Mouse (Mus musculus) kidney, embryonic 14.5 days (tissue): ENCODE results near the gene Snrnp25. TPM values are rescaled to one million over a fixed set of nuclear protein-coding genes. Genes with fewer than 3 reads are reported as not detected.

Experiments used
- ATAC-seq: fragments of 200-750 bp; cut with Nextera tagmentation; 2 replicates; pipeline ENCODE4 v1.8.0; 2017; ENCODE audit warnings: moderate number of reproducible peaks, mild to moderate bottlenecking, moderate TSS enrichment, moderate library complexity; ENCODE audit not compliant: low FRiP score, low TSS enrichment
- H3K27ac ChIP-seq: fragments of 300-500 bp; sonication (generic); 2 replicates; pipeline ENCODE4 v1.5.1; 2014; ENCODE audit warnings: low read depth, mild to moderate bottlenecking, low read length, moderate library complexity, mixed read lengths
- H3K27me3 ChIP-seq: fragments of 300-500 bp; sonication (generic); 2 replicates; pipeline ENCODE4 v1.6.1; 2014; ENCODE audit warnings: mild to moderate bottlenecking, low read length; ENCODE audit not compliant: control insufficient read depth, insufficient read depth
- H3K36me3 ChIP-seq: fragments of 300-500 bp; sonication (generic); 2 replicates; pipeline ENCODE4 v1.6.1; 2014; ENCODE audit warnings: low read length, mixed read lengths; ENCODE audit not compliant: control insufficient read depth, insufficient read depth
- H3K4me1 ChIP-seq: fragments of 300-500 bp; sonication (generic); 2 replicates; pipeline ENCODE4 v1.6.1; 2014; ENCODE audit warnings: low read length, mixed read lengths; ENCODE audit not compliant: control insufficient read depth, insufficient read depth
- H3K4me2 ChIP-seq: fragments of 300-500 bp; sonication (generic); replicated peaks from 2 replicates; pipeline ENCODE4 v1.6.1; 2014; ENCODE audit warnings: low read depth, mild to moderate bottlenecking, low read length
- H3K4me3 ChIP-seq: fragments of 300-500 bp; sonication (generic); 2 replicates; pipeline ENCODE4 v1.5.1; 2014; ENCODE audit warnings: mild to moderate bottlenecking, low read length
- H3K9ac ChIP-seq: fragments of 300-500 bp; sonication (generic); 2 replicates; pipeline ENCODE4 v1.6.1; 2014; ENCODE audit warnings: low read depth, mild to moderate bottlenecking, low read length, moderate library complexity
- H3K9me3 ChIP-seq: fragments of 300-500 bp; sonication (generic); 2 replicates; pipeline ENCODE4 v1.6.1; 2016; ENCODE audit warnings: low read length; ENCODE audit not compliant: control insufficient read depth
- WGBS: fragments of 180-500 bp; shearing (Covaris S2); extraction: QIAGEN DNeasy Blood & Tissue Kit; methylation state at CpG from one replicate; pipeline ENCODE4 v1.1.7; 2014; 5-methylcytosine and 5-hydroxymethylcytosine counted together
- polyA plus RNA-seq: library from polyadenylated mRNA; unstranded; fragments of >200 nt; fragmentation: Nextera tagmentation; extraction: Ambion mirVana; gene quantifications from 2 replicates; pipeline ENCODE4 v1.2.1, GENCODE M21; 2014

The Snrnp25 gene
- polyA plus RNA-seq, 1 experiment from 2014 or later: 71.7 TPM

DNA sequence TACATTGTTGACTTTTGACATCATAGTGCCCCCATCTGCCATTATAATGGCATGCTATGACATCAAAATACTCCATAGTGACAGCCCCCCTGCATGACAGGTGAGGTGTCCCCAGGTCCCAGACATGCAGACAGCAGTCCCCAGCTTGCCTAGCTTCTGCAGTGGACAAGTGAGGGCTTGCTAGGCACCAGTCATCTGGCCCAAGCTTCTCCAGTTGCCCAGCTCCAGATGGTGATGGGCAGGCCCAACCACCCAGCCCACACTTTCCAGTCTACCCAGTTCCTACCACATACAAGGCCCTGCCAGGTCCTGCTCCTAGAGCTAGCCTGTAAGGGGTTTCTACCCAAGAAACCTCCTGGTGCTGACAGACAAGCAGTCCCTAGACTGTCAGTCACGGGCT is 26.7 kb upstream of the Snrnp25 start:
- H3K9ac ChIP-seq: no peak overlapping the region
- H3K4me1 ChIP-seq: no peaks in the 10 kb centered on the region
- ATAC-seq: no peak
- H3K27ac ChIP-seq: no peak overlapping the region
- no peak overlapping the region for H3K4me2 ChIP-seq
- no peak overlapping the region for H3K4me3 ChIP-seq
- H3K36me3 ChIP-seq: no peaks in the 10 kb centered on the region
- H3K27me3 ChIP-seq: no peaks in the 10 kb centered on the region
- WGBS: 77% methylated on average over 1 of the region's 1 CpGs
- H3K9me3 ChIP-seq: no peaks in the 10 kb centered on the region

- ATAC-seq: no peak
- no peaks in the 10 kb centered on the region for H3K4me1 ChIP-seq
- no peak overlapping the region for H3K9ac ChIP-seq
- H3K9me3 ChIP-seq: no peaks in the 10 kb centered on the region
- no peak overlapping the region for H3K4me2 ChIP-seq
- no peaks in the 10 kb centered on the region for H3K27me3 ChIP-seq
- no peak overlapping the region for H3K27ac ChIP-seq
- H3K36me3 ChIP-seq: no peaks in the 10 kb centered on the region
- H3K4me3 ChIP-seq: no peak overlapping the region
- WGBS: 78% methylated on average over 4 of the region's 4 CpGs
Measured at GRCm38 (mm10) chr11:32181246-32181645, 24.0 kb upstream of the Snrnp25 start.

- Histone ChIP-seq H3K4me1 (no peaks in the 10 kb centered on the region), H3K4me3 (no peak overlapping the region), H3K4me2 (no peak overlapping the region), H3K9ac (no peak overlapping the region), H3K36me3 (no peaks in the 10 kb centered on the region), H3K9me3 (no peaks in the 10 kb centered on the region), H3K27me3 (no peaks in the 10 kb centered on the region), H3K27ac (no peak overlapping the region)
- ATAC-seq: 0 out of 2 replicates have a peak, but pooled peaks have one; percentile 28
- 46% methylated on average over 25 of the region's 25 CpGs for WGBS
Measured at GRCm38 (mm10) chr11:32181973-32182868, 23.0 kb upstream of the Snrnp25 start.

- Histone ChIP-seq H3K9ac (no peak overlapping the region), H3K4me3 (no peak overlapping the region), H3K4me1 (no peaks in the 10 kb centered on the region), H3K27me3 (no peaks in the 10 kb centered on the region), H3K27ac (no peak overlapping the region), H3K9me3 (no peaks in the 10 kb centered on the region), H3K4me2 (no peak overlapping the region), H3K36me3 (no peaks in the 10 kb centered on the region)
- 84% methylated on average over 8 of the region's 8 CpGs for WGBS
- ATAC-seq: no peak
Measured at GRCm38 (mm10) chr11:32184469-32184868, 20.7 kb upstream of the Snrnp25 start.

- Histone ChIP-seq H3K9ac (no peak overlapping the region), H3K4me3 (no peak overlapping the region), H3K36me3 (no peaks in the 10 kb centered on the region), H3K4me2 (no peak overlapping the region), H3K9me3 (no peaks in the 10 kb centered on the region), H3K27me3 (no peaks in the 10 kb centered on the region), H3K27ac (no peak overlapping the region), H3K4me1 (no peaks in the 10 kb centered on the region)
- no peak for ATAC-seq
- WGBS: 75% methylated on average over 3 of the region's 3 CpGs
Measured at GRCm38 (mm10) chr11:32186031-32186430, 19.2 kb upstream of the Snrnp25 start.

DNA sequence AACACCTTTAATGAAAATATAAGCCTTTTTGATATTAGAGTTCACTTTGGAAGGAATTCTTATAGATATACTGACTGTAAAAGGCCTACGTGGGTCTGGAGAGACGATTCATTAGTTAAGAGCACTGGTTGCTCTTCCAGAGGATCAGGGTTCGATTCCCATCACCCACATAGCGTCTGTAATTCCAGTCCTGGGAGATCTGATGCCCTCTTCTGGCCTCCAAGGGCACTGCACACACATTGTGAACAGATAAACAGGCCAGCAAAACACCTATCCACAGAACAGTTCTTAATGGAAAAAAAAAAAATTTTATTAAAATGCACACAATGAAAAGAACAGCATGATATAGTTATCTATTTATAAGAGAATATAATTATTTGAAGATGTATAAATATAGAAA is 18.0 kb upstream of the Snrnp25 start:
- no peak for ATAC-seq
- WGBS: 90% methylated on average over 4 of the region's 4 CpGs
- no peaks in the 10 kb centered on the region for H3K36me3 ChIP-seq

DNA sequence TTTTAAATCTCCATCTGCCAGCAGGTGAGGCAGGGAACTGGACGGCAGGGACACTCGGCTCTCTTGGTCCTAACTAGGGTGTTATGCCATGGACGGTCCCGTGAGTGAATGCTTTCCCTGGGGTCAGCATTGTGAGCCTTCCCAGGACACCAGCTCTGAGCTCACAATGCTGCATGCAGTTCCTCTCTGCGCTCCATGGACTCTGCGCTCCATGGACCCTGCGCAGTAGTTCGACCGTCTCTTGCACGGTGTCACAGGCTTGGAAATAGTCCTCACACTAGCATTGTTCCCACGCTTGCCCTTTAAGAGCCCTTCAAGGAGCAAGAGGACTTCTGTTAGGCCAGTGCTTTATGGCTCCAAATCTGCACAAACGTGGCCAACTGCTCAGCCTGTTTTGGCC is 16.3 kb upstream of the Snrnp25 start:
- H3K36me3 ChIP-seq: no peaks in the 10 kb centered on the region
- H3K9ac ChIP-seq: no peak overlapping the region
- no peaks in the 10 kb centered on the region for H3K4me1 ChIP-seq
- ATAC-seq: no peak
- H3K27me3 ChIP-seq: no peaks in the 10 kb centered on the region
- no peak overlapping the region for H3K4me2 ChIP-seq
- no peaks in the 10 kb centered on the region for H3K9me3 ChIP-seq
- H3K4me3 ChIP-seq: no peak overlapping the region
- H3K27ac ChIP-seq: no peak overlapping the region
- 83% methylated on average over 12 of the region's 12 CpGs for WGBS

More for the DNA sequence above, 18.0 kb upstream of the Snrnp25 start:
- H3K4me3 ChIP-seq: no peak overlapping the region
- no peak overlapping the region for H3K9ac ChIP-seq
- H3K9me3 ChIP-seq: no peaks in the 10 kb centered on the region
- no peaks in the 10 kb centered on the region for H3K4me1 ChIP-seq
- no peak overlapping the region for H3K4me2 ChIP-seq
- no peaks in the 10 kb centered on the region for H3K27me3 ChIP-seq
- no peak overlapping the region for H3K27ac ChIP-seq

DNA sequence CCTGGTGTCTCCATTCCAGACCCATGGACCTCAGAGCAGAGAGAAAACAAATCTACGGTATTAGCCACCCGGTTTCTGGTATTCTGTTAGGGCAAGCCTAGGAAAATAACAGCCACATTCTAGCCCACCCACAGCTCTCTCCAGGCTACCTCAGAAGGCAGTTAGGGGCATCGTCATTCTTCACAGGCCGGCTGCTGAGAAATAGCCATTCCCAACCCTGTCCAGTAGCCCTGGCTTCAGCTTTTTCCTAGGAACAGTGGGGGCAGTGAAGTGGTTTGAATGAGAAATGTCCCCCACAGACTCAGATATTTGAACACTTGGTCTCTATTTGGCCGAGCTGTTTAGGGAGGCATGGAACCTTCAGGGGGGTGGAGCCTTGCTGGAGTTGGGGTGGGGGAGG is 15.8 kb upstream of the Snrnp25 start:
- no peaks in the 10 kb centered on the region for H3K36me3 ChIP-seq
- no peak overlapping the region for H3K9ac ChIP-seq
- H3K4me1 ChIP-seq: no peaks in the 10 kb centered on the region
- no peaks in the 10 kb centered on the region for H3K27me3 ChIP-seq
- WGBS: 72% methylated on average over 5 of the region's 5 CpGs
- no peak for ATAC-seq
- no peak overlapping the region for H3K27ac ChIP-seq
- no peaks in the 10 kb centered on the region for H3K9me3 ChIP-seq
- no peak overlapping the region for H3K4me3 ChIP-seq
- H3K4me2 ChIP-seq: no peak overlapping the region

GRCm38 (mm10) chr11:32190119-32190518 is 15.1 kb upstream of the Snrnp25 start:
- no peaks in the 10 kb centered on the region for H3K4me1 ChIP-seq
- no peak overlapping the region for H3K9ac ChIP-seq
- no peaks in the 10 kb centered on the region for H3K9me3 ChIP-seq
- ATAC-seq: no peak
- H3K4me2 ChIP-seq: no peak overlapping the region
- WGBS: 86% methylated on average over 9 of the region's 9 CpGs
- H3K36me3 ChIP-seq: no peaks in the 10 kb centered on the region
- H3K4me3 ChIP-seq: no peak overlapping the region
- no peaks in the 10 kb centered on the region for H3K27me3 ChIP-seq
- H3K27ac ChIP-seq: no peak overlapping the region
